Mouse (Mus musculus) MEL (cell line): ENCODE data around the gene Fgfr2.

Experiments used
- CTCF ChIP-seq, 3 experiments: IDR thresholded peaks in 2 of 3; conservative IDR thresholded peaks in 1 of 3; 2 replicates each; pipeline ENCODE4 v1.5.1; 2011 to 2012; ENCODE audit warnings: low read length in 3 of 3, low read depth in 2 of 3, mild to moderate bottlenecking in 2 of 3, improper control_type of control experiment in 1 of 3, inconsistent platforms in 1 of 3, mixed read lengths in 1 of 3, moderate library complexity in 1 of 3; ENCODE audit not compliant: control insufficient read depth in 1 of 3, insufficient read depth in 1 of 3, poor library complexity in 1 of 3, severe bottlenecking in 1 of 3
- TCF12 ChIP-seq: IDR thresholded peaks from 2 replicates; pipeline ENCODE4 v1.6.1; 2014; ENCODE audit warnings: low read depth, mild to moderate bottlenecking, inconsistent platforms, low read length, improper control_type of control experiment, moderate library complexity
- UBTF ChIP-seq: IDR thresholded peaks from 2 replicates; pipeline ENCODE4 v1.6.1; 2012; ENCODE audit warnings: low read depth, mild to moderate bottlenecking, inconsistent platforms, low read length, improper control_type of control experiment, moderate library complexity, borderline replicate concordance; ENCODE audit not compliant: insufficient read depth

DNA sequence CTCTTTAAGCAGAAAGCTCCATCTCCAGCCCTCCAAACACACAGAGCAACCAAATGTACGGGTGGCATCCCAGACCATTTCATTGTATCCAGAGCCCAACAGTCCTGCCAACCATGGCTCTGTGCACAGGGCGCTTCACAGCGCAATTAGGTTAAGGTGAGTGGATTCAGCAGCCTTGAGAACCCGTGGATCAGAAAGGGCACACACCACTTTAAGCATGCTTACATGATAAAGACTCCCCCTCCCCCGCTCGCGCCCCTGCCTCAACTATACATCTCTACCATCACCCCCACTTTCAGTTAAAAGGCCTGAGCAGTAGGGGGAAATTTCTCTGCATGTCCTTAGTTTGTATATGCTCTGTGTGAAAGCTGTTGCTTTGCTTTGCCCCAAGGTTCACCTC is 2785.5 kb downstream of the Fgfr2 start:
- TF ChIP-seq TCF12 (no peak), CTCF (IDR thresholded peaks at IDR 0.05 in 2 of 3, conservative IDR thresholded peaks at IDR 0.05 in 1 of 3; ENCODE audit: control insufficient read depth in 1 of 3, insufficient read depth in 1 of 3, low read depth in 2 of 3, low read length in 3 of 3, poor library complexity in 1 of 3, severe bottlenecking in 1 of 3) (no peak), UBTF (no peak)
